Mouse (Mus musculus) limb, embryonic 11.5 days (tissue): ENCODE data around the gene Xpnpep1. TPM values are rescaled to one million over a fixed set of nuclear protein-coding genes. Genes with fewer than 3 reads are reported as not detected.

ENCODE experiments used
- ATAC-seq: fragments of 200-750 bp; cut with Nextera tagmentation; 2 replicates; pipeline ENCODE4 v1.8.0; 2017; ENCODE audit warnings: low read depth; ENCODE audit not compliant: insufficient number of reproducible peaks, low FRiP score, low TSS enrichment
- DNase-seq: peaks from one replicate; pipeline ENCODE4 v3.0.0-alpha.2; 2015; ENCODE audit warnings: low spot score
- H3K27ac ChIP-seq: fragments of 300-500 bp; sonication (generic); replicated peaks from 2 replicates; pipeline ENCODE4 v1.5.1; 2014; ENCODE audit warnings: low read depth, mild to moderate bottlenecking, low read length
- H3K27me3 ChIP-seq: fragments of 300-500 bp; sonication (generic); 2 replicates; pipeline ENCODE4 v1.6.1; 2014; ENCODE audit warnings: mild to moderate bottlenecking, low read length, mixed read lengths; ENCODE audit not compliant: control insufficient read depth, insufficient read depth
- H3K36me3 ChIP-seq: fragments of 300-500 bp; sonication (generic); 2 replicates; pipeline ENCODE4 v1.6.1; 2014; ENCODE audit warnings: mild to moderate bottlenecking, low read length, moderate library complexity, mixed read lengths; ENCODE audit not compliant: control insufficient read depth, insufficient read depth
- H3K4me1 ChIP-seq: fragments of 300-500 bp; sonication (generic); 2 replicates; pipeline ENCODE4 v1.6.1; 2014; ENCODE audit warnings: low read length, mixed read lengths; ENCODE audit not compliant: control insufficient read depth, insufficient read depth
- H3K4me2 ChIP-seq: fragments of 300-500 bp; sonication (generic); 2 replicates; pipeline ENCODE4 v1.6.1; 2014; ENCODE audit warnings: low read depth, mild to moderate bottlenecking, moderate library complexity; ENCODE audit not compliant: severe bottlenecking
- H3K4me3 ChIP-seq: fragments of 300-500 bp; sonication (generic); 2 replicates; pipeline ENCODE4 v1.5.1; 2014; ENCODE audit warnings: low read depth, low read length
- H3K9ac ChIP-seq: fragments of 300-500 bp; sonication (generic); 2 replicates; pipeline ENCODE4 v1.6.1; 2014; ENCODE audit warnings: mild to moderate bottlenecking, low read length
- H3K9me3 ChIP-seq: fragments of 300-500 bp; sonication (generic); 2 replicates; pipeline ENCODE4 v1.6.1; 2016; ENCODE audit warnings: low read length; ENCODE audit not compliant: control insufficient read depth
- WGBS: fragments of 180-500 bp; shearing (Covaris S2); extraction: QIAGEN DNeasy Blood & Tissue Kit; methylation state at CpG from one replicate; pipeline ENCODE4 v1.1.7; 2014; 5-methylcytosine and 5-hydroxymethylcytosine counted together
- polyA plus RNA-seq: library from polyadenylated mRNA; unstranded; fragments of >200 nt; fragmentation: Nextera tagmentation; extraction: Ambion mirVana; gene quantifications from 2 replicates; pipeline ENCODE4 v1.2.1, GENCODE M21; 2014

Gene Xpnpep1
- polyA plus RNA-seq, 1 experiment from 2014 or later: 173 TPM

- no peaks in the 10 kb centered on the region for H3K9me3 ChIP-seq
- no peak overlapping the region for H3K4me3 ChIP-seq
- peaks cover 15% of the 10 kb centered on the region; the same call in 1 of the 2 replicates for H3K36me3 ChIP-seq
- peak; percentile 78 for DNase-seq
- peaks cover 6% of the 10 kb centered on the region; the same call in 1 of the 2 replicates for H3K4me1 ChIP-seq
- H3K27me3 ChIP-seq: no peaks in the 10 kb centered on the region
- WGBS: 64% methylated on average over 6 of the region's 6 CpGs
- no peak overlapping the region for H3K27ac ChIP-seq
- no peak overlapping the region for H3K4me2 ChIP-seq
- ATAC-seq: peak; percentile 32; the same call in 1 of the 2 replicates
- H3K9ac ChIP-seq: no peak overlapping the region; the same call in 1 of the 2 replicates
These were observed 31.9 kb downstream of the Xpnpep1 start for GRCm38 (mm10) chr19:53008020-53008705.

- no peak overlapping the region for H3K4me2 ChIP-seq
- H3K4me1 ChIP-seq: peaks cover 6% of the 10 kb centered on the region; the same call in 1 of the 2 replicates
- no peaks in the 10 kb centered on the region for H3K9me3 ChIP-seq
- H3K4me3 ChIP-seq: no peak overlapping the region
- H3K36me3 ChIP-seq: peaks cover 23% of the 10 kb centered on the region; the same call in 1 of the 2 replicates
- no peak overlapping the region for H3K27ac ChIP-seq
- 94% methylated on average over 19 of the region's 19 CpGs for WGBS
- no peak overlapping the region for H3K9ac ChIP-seq
- ATAC-seq (no peak), DNase-seq (no peak)
- no peaks in the 10 kb centered on the region for H3K27me3 ChIP-seq
These were observed 34.0 kb downstream of the Xpnpep1 start for GRCm38 (mm10) chr19:53005978-53006377.

GRCm38 (mm10) chr19:53003554-53004365 is 36.3 kb downstream of the Xpnpep1 start:
- ATAC-seq (no peak), DNase-seq (no peak)
- no peak overlapping the region for H3K27ac ChIP-seq
- no peaks in the 10 kb centered on the region for H3K27me3 ChIP-seq
- H3K36me3 ChIP-seq: peaks cover 25% of the 10 kb centered on the region
- H3K4me3 ChIP-seq: no peak overlapping the region
- 94% methylated on average over 22 of the region's 22 CpGs for WGBS
- H3K4me1 ChIP-seq: peaks cover 10% of the 10 kb centered on the region; the same call in 1 of the 2 replicates
- H3K9ac ChIP-seq: no peak overlapping the region
- H3K9me3 ChIP-seq: no peaks in the 10 kb centered on the region
- H3K4me2 ChIP-seq: no peak overlapping the region

GRCm38 (mm10) chr19:53002166-53003095 is 37.6 kb downstream of the Xpnpep1 start:
- H3K9ac ChIP-seq: no peak overlapping the region
- no peaks in the 10 kb centered on the region for H3K27me3 ChIP-seq
- H3K4me1 ChIP-seq: 0 out of 2 replicates have a peak, but pooled peaks cover 3% of the 10 kb centered on the region
- H3K9me3 ChIP-seq: no peaks in the 10 kb centered on the region
- H3K36me3 ChIP-seq: peaks cover 25% of the 10 kb centered on the region
- ATAC-seq (no peak), DNase-seq (no peak)
- H3K4me2 ChIP-seq: no peak overlapping the region
- H3K27ac ChIP-seq: no peak overlapping the region
- no peak overlapping the region for H3K4me3 ChIP-seq
- 93% methylated on average over 23 of the region's 23 CpGs for WGBS

GRCm38 (mm10) chr19:52992880-52993440 is 47.1 kb downstream of the Xpnpep1 start:
- H3K36me3 ChIP-seq: peaks cover 13% of the 10 kb centered on the region
- H3K27me3 ChIP-seq: no peaks in the 10 kb centered on the region
- H3K27ac ChIP-seq: no peak overlapping the region
- ATAC-seq (0 out of 2 replicates have a peak, but pooled peaks have one; percentile 54), DNase-seq (peak; percentile 46)
- no peak overlapping the region for H3K4me2 ChIP-seq
- WGBS: 81% methylated on average over 11 of the region's 11 CpGs
- no peaks in the 10 kb centered on the region for H3K9me3 ChIP-seq
- H3K4me1 ChIP-seq: no peaks in the 10 kb centered on the region
- no peak overlapping the region for H3K9ac ChIP-seq
- no peak overlapping the region for H3K4me3 ChIP-seq

GRCm38 (mm10) chr19:52991924-52992323 is 48.1 kb downstream of the Xpnpep1 start:
- 93% methylated on average over 10 of the region's 10 CpGs for WGBS

GRCm38 (mm10) chr19:52979020-52979711 is 60.8 kb downstream of the Xpnpep1 start:
- 80% methylated on average over 12 of the region's 12 CpGs for WGBS

More at GRCm38 (mm10) chr19:52991924-52992323, 48.1 kb downstream of the Xpnpep1 start:
- H3K4me1 ChIP-seq: no peaks in the 10 kb centered on the region
- H3K4me3 ChIP-seq: no peak overlapping the region
- no peaks in the 10 kb centered on the region for H3K9me3 ChIP-seq
- DNase-seq (no peak), ATAC-seq (no peak)
- H3K9ac ChIP-seq: no peak overlapping the region
- no peak overlapping the region for H3K4me2 ChIP-seq
- H3K36me3 ChIP-seq: peaks cover 13% of the 10 kb centered on the region
- no peaks in the 10 kb centered on the region for H3K27me3 ChIP-seq
- H3K27ac ChIP-seq: no peak overlapping the region

More at GRCm38 (mm10) chr19:52979020-52979711, 60.8 kb downstream of the Xpnpep1 start:
- DNase-seq (no peak), ATAC-seq (no peak)
- no peak overlapping the region for H3K27ac ChIP-seq
- H3K4me2 ChIP-seq: no peak overlapping the region
- no peak overlapping the region for H3K9ac ChIP-seq
- H3K27me3 ChIP-seq: no peaks in the 10 kb centered on the region
- H3K36me3 ChIP-seq: no peaks in the 10 kb centered on the region
- no peaks in the 10 kb centered on the region for H3K4me1 ChIP-seq
- no peaks in the 10 kb centered on the region; the same call in 1 of the 2 replicates for H3K9me3 ChIP-seq
- H3K4me3 ChIP-seq: no peak overlapping the region
